Mouse (Mus musculus) midbrain, embryonic 16.5 days (tissue): Measurements from ENCODE around the gene Ddx17. TPM values are rescaled to one million over a fixed set of nuclear protein-coding genes. Genes with fewer than 3 reads are reported as not detected.

Experiments used
- ATAC-seq: fragments of 200-750 bp; cut with Nextera tagmentation; 2 replicates; pipeline ENCODE4 v1.8.0; 2017; ENCODE audit warnings: moderate TSS enrichment
- H3K27ac ChIP-seq: fragments of 300-500 bp; sonication (generic); 2 replicates; pipeline ENCODE4 v1.5.1; 2014; ENCODE audit warnings: mild to moderate bottlenecking, low read length, mixed read lengths
- H3K27me3 ChIP-seq: fragments of 300-500 bp; sonication (generic); 2 replicates; pipeline ENCODE4 v1.6.1; 2014; ENCODE audit warnings: low read depth, low read length, mixed read lengths; ENCODE audit not compliant: control insufficient read depth, insufficient read depth
- H3K36me3 ChIP-seq: fragments of 300-500 bp; sonication (generic); 2 replicates; pipeline ENCODE4 v1.6.1; 2014; ENCODE audit warnings: mild to moderate bottlenecking, low read length, moderate library complexity, mixed read lengths; ENCODE audit not compliant: control insufficient read depth, insufficient read depth
- H3K4me1 ChIP-seq: fragments of 300-500 bp; sonication (generic); 2 replicates; pipeline ENCODE4 v1.6.1; 2014; ENCODE audit warnings: mild to moderate bottlenecking, low read length, mixed read lengths; ENCODE audit not compliant: control insufficient read depth, insufficient read depth
- H3K4me2 ChIP-seq: fragments of 300-500 bp; sonication (generic); 2 replicates; pipeline ENCODE4 v1.6.1; 2014; ENCODE audit warnings: mild to moderate bottlenecking, low read length, mixed read lengths
- H3K4me3 ChIP-seq: fragments of 300-500 bp; sonication (generic); 2 replicates; pipeline ENCODE4 v1.5.1; 2014; ENCODE audit warnings: low read depth, mild to moderate bottlenecking, low read length, moderate library complexity, mixed read lengths
- H3K9ac ChIP-seq: fragments of 300-500 bp; sonication (generic); 2 replicates; pipeline ENCODE4 v1.6.1; 2014; ENCODE audit warnings: low read depth, low read length, mixed read lengths
- H3K9me3 ChIP-seq: fragments of 300-500 bp; sonication (generic); replicated peaks from 2 replicates; pipeline ENCODE4 v1.6.1; 2014; ENCODE audit warnings: mild to moderate bottlenecking, low read length, mixed read lengths; ENCODE audit not compliant: control insufficient read depth, poor library complexity, severe bottlenecking
- WGBS: fragments of 180-500 bp; shearing (Covaris S2); extraction: QIAGEN DNeasy Blood & Tissue Kit; methylation state at CpG from one replicate; pipeline ENCODE4 v1.1.7; 2014; 5-methylcytosine and 5-hydroxymethylcytosine counted together
- polyA plus RNA-seq: library from polyadenylated mRNA; unstranded; fragments of >200 nt; fragmentation: Nextera tagmentation; extraction: Ambion mirVana; gene quantifications from 2 replicates; pipeline ENCODE4 v1.2.1, GENCODE M21; 2015

The Ddx17 gene
- polyA plus RNA-seq, 1 experiment from 2014 or later = 49.8 TPM

DNA sequence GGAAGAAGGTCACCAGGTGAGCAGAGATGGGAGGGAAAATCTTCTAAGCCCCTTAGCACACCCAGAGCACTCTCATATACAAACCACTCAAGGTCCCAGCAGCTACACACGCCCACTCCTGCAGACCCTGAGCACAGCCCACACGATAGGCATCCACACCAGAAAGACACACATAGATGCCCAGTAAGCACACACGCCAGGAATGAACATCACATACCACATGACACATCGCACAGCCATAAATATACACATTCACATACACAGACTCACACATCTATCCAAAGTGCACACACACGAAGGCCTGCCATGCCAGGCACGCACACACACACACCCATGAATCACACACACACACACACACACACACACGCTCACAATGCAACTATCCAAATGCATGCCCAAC, 36.1 kb downstream of the Ddx17 start:
- Histone ChIP-seq H3K27me3 (peaks cover 47% of the 10 kb centered on the region), H3K9ac (no peak overlapping the region), H3K9me3 (no peaks in the 10 kb centered on the region), H3K27ac (no peak overlapping the region), H3K4me3 (no peak overlapping the region), H3K4me1 (peaks cover 21% of the 10 kb centered on the region), H3K36me3 (no peaks in the 10 kb centered on the region), H3K4me2 (no peak overlapping the region)
- no peak for ATAC-seq
- WGBS = 84% methylated on average over 7 of the region's 7 CpGs

DNA sequence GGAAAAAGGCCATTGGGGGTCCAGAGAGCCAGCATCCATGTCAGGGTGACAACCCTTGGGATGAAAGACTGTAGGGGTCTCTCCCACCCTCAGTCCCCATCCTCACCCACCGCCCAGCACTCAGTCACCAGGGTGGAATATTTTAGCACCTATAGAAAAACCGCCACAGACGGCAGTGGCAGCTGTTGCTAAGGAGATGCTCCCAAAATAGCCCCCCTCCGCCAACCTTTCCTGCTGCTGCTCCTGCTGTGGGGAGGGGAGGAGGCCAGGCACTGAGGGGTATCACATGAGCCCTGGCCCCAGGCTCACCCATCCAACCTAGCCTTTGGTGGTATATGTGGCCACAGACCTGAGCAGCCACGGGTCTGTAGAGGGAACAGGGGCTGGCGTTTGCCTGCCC, 36.5 kb downstream of the Ddx17 start:
- Histone ChIP-seq H3K4me3 (no peak overlapping the region), H3K27ac (no peak overlapping the region), H3K36me3 (no peaks in the 10 kb centered on the region), H3K9ac (no peak overlapping the region), H3K9me3 (no peaks in the 10 kb centered on the region), H3K4me1 (peaks cover 26% of the 10 kb centered on the region), H3K27me3 (peaks cover 48% of the 10 kb centered on the region), H3K4me2 (no peak overlapping the region)
- WGBS = 40% methylated on average over 6 of the region's 6 CpGs
- ATAC-seq = no peak

DNA sequence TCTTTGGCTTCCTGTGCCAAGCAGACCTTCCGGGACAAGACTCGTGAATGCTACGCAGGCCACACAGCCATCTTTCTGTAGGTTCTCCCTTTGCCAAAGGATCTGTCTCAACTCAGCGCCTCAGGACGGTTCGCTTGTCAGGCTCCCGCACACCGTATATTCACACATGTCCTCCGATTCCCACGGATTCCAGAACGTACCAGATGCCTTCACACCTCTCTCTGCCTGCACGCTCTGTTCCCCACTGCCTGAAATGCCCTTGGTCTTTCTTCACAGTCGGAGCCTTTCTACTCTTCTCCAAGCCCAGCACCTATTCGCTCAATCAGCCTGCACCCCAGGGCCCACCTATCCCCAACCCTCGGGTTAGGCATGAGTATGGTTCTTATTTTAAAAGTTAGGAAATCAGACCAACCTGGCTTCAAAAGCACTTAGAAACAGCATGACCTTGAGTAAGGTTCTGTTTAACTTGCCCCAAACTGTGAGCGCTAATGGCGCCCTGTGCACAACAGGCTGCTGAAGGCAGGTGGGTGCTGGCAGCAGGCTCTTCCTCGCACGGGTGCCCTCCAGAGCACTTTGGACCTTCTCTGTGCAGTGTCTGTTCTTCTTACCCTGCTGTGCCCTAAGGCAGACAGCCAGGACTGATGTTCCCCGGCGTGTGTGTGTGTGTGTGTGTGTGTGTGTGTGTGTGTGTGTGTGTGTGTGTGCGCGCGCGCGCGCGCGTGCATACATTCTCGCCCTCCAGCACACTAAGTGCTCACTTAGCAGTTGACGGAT, 39.3 kb downstream of the Ddx17 start:
- no peak overlapping the region for H3K9ac ChIP-seq
- H3K36me3 ChIP-seq = no peaks in the 10 kb centered on the region
- no peak overlapping the region for H3K4me2 ChIP-seq
- 48% methylated on average over 29 of the region's 31 CpGs for WGBS
- H3K4me1 ChIP-seq = peaks cover 28% of the 10 kb centered on the region
- H3K4me3 ChIP-seq = no peak overlapping the region
- H3K27me3 ChIP-seq = peaks cover 53% of the 10 kb centered on the region
- no peak overlapping the region for H3K27ac ChIP-seq
- no peaks in the 10 kb centered on the region for H3K9me3 ChIP-seq
- no peak for ATAC-seq

DNA sequence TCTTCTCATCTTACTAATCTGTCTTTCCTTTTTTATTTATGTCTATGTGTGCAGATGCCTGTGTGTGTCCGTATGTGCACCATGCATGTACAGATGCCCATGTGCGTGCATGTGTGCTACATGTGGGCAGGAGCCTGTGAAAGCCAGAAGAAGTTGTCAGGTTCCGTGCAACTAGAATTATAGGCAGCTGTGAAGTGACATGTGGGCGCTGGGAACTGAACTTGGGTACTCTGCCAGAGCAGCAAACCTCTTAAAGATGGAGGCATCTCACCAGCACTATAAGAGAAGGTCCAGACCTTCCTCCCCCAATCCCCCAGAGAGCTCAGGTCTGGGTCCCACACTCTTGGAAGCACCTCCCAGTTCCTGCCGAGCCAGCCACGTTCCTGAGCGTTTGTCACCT, 40.1 kb downstream of the Ddx17 start:
- Histone ChIP-seq H3K9me3 (no peaks in the 10 kb centered on the region), H3K4me2 (no peak overlapping the region), H3K36me3 (no peaks in the 10 kb centered on the region), H3K9ac (no peak overlapping the region), H3K27ac (no peak overlapping the region), H3K27me3 (peaks cover 59% of the 10 kb centered on the region), H3K4me3 (no peak overlapping the region), H3K4me1 (peaks cover 23% of the 10 kb centered on the region)
- no peak for ATAC-seq
- 40% methylated on average over 7 of the region's 7 CpGs for WGBS

DNA sequence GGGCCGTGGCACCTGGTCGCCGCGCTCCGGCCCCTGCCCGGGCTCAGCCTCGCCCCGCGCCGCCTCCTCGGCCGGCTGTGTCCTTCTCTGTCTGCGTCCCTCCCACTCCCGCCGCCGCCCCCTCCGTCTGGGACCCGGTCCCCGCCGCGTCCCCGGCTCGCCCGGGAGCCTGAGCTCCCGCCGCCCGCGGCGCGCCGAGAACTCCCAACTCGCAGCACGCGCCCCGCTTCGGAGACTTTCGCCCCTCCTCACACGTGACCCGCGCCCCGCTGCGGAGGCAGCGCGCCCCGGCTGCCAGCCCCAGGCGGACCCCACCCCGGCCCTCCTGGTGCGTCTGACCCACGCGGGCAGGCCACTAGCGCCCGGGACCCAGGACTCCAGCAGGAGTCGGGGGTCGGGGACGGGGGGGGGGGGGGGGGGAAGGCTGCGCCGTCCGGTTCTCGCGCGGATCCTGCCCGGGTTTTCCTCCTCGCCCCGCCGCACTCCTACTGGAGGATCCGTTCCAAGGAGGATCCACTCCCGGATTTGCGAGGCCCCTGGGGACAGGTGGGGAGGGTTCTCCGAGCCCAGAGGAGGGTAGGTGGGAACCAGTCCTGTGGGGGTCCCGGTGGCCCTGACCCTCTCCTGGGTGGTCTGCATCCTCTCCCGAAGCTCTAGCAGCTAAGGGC, 40.8 kb downstream of the Ddx17 start:
- Histone ChIP-seq H3K9ac (peak overlapping the region; percentile 65), H3K4me1 (peaks cover 20% of the 10 kb centered on the region), H3K9me3 (no peaks in the 10 kb centered on the region), H3K4me3 (peak overlapping the region; percentile 58), H3K4me2 (peak overlapping the region; percentile 99), H3K27ac (no peak overlapping the region), H3K36me3 (no peaks in the 10 kb centered on the region), H3K27me3 (peaks cover 56% of the 10 kb centered on the region)
- peak; percentile 57 for ATAC-seq
- WGBS = under 1% methylated on average over 53 of the region's 71 CpGs

DNA sequence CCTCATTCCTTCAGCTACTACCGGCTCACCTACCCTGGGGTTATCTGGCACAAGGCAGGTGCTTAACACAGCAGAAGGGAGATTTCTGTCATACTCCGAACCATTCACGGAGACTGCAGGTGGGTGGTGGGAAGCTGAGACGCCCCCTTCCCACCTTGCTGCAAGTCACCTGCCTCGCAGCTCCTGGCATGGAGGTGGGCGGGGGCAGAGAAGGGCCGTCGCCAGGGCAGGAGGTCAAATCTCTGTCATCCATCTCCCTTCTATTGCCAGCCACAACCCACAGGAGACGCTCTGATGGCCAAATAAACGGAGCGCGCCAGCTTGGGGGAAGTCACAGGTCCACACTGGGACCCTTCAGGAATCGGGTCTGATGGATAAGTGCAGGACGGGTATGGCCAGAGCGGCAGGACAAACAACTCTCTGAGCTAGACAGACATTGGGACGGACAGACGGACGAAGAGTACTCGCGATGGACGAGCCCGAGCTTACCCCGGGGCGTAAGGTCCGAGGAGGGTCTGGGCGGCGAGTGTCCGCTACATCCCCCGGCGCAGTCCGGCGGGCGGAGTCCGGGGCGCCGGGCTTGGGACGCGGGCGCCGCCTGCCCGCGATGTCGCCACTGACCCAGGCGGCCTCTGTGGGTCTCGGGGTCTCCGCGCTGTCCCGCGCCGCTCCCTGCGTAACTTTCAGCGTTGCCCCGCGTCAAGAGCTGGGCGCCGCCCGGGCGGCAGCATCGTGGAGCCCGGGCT, 41.7 kb downstream of the Ddx17 start, which contains the start of gene Kcnj4:
TSS of gene Kcnj4 (minus strand) at position 535 of the 746 bp plus-strand sequence.
- peaks cover 51% of the 10 kb centered on the region for H3K27me3 ChIP-seq
- peak within 1 kb of the TSS; percentile 99 for H3K4me2 ChIP-seq
- peak within 1 kb of the TSS; percentile 58 for H3K4me3 ChIP-seq
- H3K9me3 ChIP-seq = no peaks in the 10 kb centered on the region
- WGBS = under 1% methylated on average over 54 of the region's 60 CpGs
- H3K36me3 ChIP-seq = no peaks in the 10 kb centered on the region
- H3K27ac ChIP-seq = no peak within 1 kb of the TSS
- H3K4me1 ChIP-seq = peaks cover 20% of the 10 kb centered on the region
- peak within 1 kb of the TSS; percentile 65 for H3K9ac ChIP-seq
- ATAC-seq = no peak

DNA sequence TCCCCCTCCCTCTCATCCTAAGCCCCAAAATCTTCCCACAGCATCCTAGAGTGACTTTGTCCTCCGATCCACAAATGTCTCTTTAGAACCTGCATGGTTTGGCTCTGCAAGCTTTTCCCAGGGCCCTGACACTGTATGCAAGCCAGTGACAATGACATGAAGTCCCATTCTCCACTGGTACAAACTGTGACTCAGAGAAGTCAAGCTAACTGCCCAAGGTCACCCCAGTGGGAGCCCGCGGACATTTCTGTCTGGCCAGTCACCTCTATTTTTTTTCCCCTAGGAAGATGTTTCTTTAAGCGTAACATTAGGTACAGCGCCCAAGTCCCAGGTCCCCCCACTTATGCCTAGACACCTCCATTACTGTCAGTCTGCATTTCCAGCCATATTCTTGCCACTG, 43.1 kb downstream of the Ddx17 start:
- Histone ChIP-seq H3K9me3 (no peaks in the 10 kb centered on the region), H3K9ac (no peak overlapping the region), H3K27me3 (peaks cover 50% of the 10 kb centered on the region), H3K27ac (no peak overlapping the region), H3K4me2 (no peak overlapping the region), H3K36me3 (no peaks in the 10 kb centered on the region), H3K4me3 (no peak overlapping the region), H3K4me1 (peaks cover 20% of the 10 kb centered on the region)
- no peak for ATAC-seq
- WGBS = 62% methylated on average over 5 of the region's 5 CpGs

DNA sequence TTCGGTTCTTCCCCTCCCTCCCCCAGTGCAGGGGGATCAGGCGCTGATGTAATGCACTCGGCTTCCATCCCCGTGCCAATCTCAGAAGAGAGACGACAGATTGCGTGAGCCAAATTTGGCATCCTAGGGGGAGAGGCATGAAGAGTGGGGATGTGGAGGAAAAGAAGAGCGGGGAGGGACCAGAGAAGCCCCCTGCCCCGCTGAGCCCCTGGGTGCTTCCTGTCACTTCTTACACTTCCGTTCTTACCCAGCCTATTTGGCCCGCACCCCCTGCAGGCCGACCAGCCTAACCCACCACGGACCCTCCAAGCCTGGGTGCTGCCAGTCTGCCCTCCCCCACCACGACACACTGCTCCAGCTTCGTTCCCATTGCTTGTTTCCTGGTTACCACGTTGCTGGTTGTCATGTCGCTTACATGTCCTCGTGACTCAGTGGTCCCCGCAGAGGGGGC, 43.6 kb downstream of the Ddx17 start:
- Histone ChIP-seq H3K9ac (no peak overlapping the region), H3K4me2 (no peak overlapping the region), H3K36me3 (no peaks in the 10 kb centered on the region), H3K27me3 (peaks cover 47% of the 10 kb centered on the region), H3K9me3 (no peaks in the 10 kb centered on the region), H3K4me1 (peaks cover 20% of the 10 kb centered on the region), H3K27ac (no peak overlapping the region), H3K4me3 (no peak overlapping the region)
- WGBS = 21% methylated on average over 13 of the region's 18 CpGs
- no peak for ATAC-seq
